Mouse (Mus musculus) yolk sac, embryonic 10.5 days (tissue): ENCODE results near the gene Ctc1.
"Not testable (repeated sequence)": the region's sequence is repeated elsewhere in the genome, so short reads cannot be mapped to it uniquely, and the experiment has no call there.

Experiments used
- DNase-seq: peaks from one replicate; pipeline ENCODE4 v3.0.0-alpha.2; 2017; ENCODE audit warnings: low spot score

The Ctc1 gene

GRCm38 (mm10) chr11:69015644-69016441, at the start of gene Ctc1:
Ctc1 (plus strand) TSS chr11:69015911.
- DNase-seq: peak; percentile 92

- no peak for DNase-seq
Measured at GRCm38 (mm10) chr11:68966554-68966953, 49.2 kb upstream of the Ctc1 start.

GRCm38 (mm10) chr11:68967337-68968282, 48.1 kb upstream of the Ctc1 start, which contains the start of gene Slc25a35:
Slc25a35 (plus strand) TSS chr11:68968131.
- peak; percentile 81 for DNase-seq

- DNase-seq: no peak
Measured at GRCm38 (mm10) chr11:68968752-68969151, 47.0 kb upstream of the Ctc1 start.

GRCm38 (mm10) chr11:68970232-68970631, 45.5 kb upstream of the Ctc1 start:
- DNase-seq: no peak

- peak; percentile 85 for DNase-seq
Measured at GRCm38 (mm10) chr11:68973250-68974058, 42.3 kb upstream of the Ctc1 start.

GRCm38 (mm10) chr11:68974059-68974450, 41.7 kb upstream of the Ctc1 start:
- DNase-seq: no peak

GRCm38 (mm10) chr11:68975085-68975484, 40.6 kb upstream of the Ctc1 start, which contains the start of gene Rangrf:
Rangrf (minus strand) TSS chr11:68975185.
- DNase-seq: no peak

- no peak for DNase-seq
Measured at GRCm38 (mm10) chr11:68975601-68976000, 40.1 kb upstream of the Ctc1 start.

- no peak for DNase-seq
Measured at GRCm38 (mm10) chr11:68979320-68979733, 36.4 kb upstream of the Ctc1 start.

- DNase-seq: no peak
Measured at GRCm38 (mm10) chr11:68980919-68981318, 34.8 kb upstream of the Ctc1 start.

GRCm38 (mm10) chr11:68982639-68983369, 32.9 kb upstream of the Ctc1 start:
- peak; percentile 50 for DNase-seq

GRCm38 (mm10) chr11:68987365-68987882, 28.3 kb upstream of the Ctc1 start:
- no peak for DNase-seq

GRCm38 (mm10) chr11:68988341-68988740, 27.4 kb upstream of the Ctc1 start:
- DNase-seq: no peak

GRCm38 (mm10) chr11:68993122-68993521, 22.6 kb upstream of the Ctc1 start:
- no peak for DNase-seq

- no peak for DNase-seq
Measured at GRCm38 (mm10) chr11:68994377-68994776, 21.3 kb upstream of the Ctc1 start.

- DNase-seq: no peak
Measured at GRCm38 (mm10) chr11:68997080-68997479, 18.6 kb upstream of the Ctc1 start.

GRCm38 (mm10) chr11:69002782-69003181, 12.9 kb upstream of the Ctc1 start:
- DNase-seq: not testable (repeated sequence)

GRCm38 (mm10) chr11:69003592-69003991, 12.1 kb upstream of the Ctc1 start:
- DNase-seq: no peak

GRCm38 (mm10) chr11:69005193-69005592, 10.5 kb upstream of the Ctc1 start:
- DNase-seq: no peak

- not testable (repeated sequence) for DNase-seq
Measured at GRCm38 (mm10) chr11:69006575-69006974, 9.1 kb upstream of the Ctc1 start.
